Mouse (Mus musculus): ENCODE data around the gene Wfdc18. TPM values are rescaled to one million over a fixed set of nuclear protein-coding genes. Genes with fewer than 3 reads are reported as not detected.

Gene Wfdc18
- total RNA-seq (2012; rRNA removed), result not detected in 2 replicates
- not detected in 2 replicates for total RNA-seq (2014; rRNA removed)
- not detected in 2 replicates for polyA plus RNA-seq (2012; ENCODE audit: insufficient read length, low read depth)

DNA sequence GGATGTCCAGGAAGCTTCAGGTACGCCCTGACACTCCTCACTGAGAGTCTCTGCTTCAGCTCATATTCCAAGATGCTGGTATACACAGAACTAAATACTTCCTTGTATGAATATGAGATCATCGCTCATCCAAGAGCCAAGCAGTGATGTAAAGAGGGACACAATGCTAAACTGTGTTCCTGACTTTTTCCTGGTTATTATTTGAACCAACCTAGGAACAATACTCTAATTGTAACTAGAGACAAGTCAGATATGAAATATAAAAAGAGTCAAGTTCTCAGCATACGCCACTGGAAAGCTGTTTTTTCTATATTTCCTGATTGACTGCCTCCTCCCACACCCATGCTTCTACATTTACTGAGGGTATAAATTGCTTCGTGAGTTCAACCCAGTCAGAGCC, at the start of gene Wfdc18:
Gene Wfdc18, plus strand, starts transcription at position 301 of the 400 bp plus-strand sequence.
- no peak for TF ChIP-seq USF2 (conservative IDR thresholded peaks at IDR 0.05; ENCODE audit: low read depth, low read length)
- TF ChIP-seq SIN3A (IDR thresholded peaks at IDR 0.05; ENCODE audit: low read length), result no peak
- TF ChIP-seq TBP (conservative IDR thresholded peaks at IDR 0.05; ENCODE audit: low read depth, low read length), result no peak
- TF ChIP-seq ETS1 (conservative IDR thresholded peaks at IDR 0.05; ENCODE audit: low read depth, low read length), result no peak
- no peak for TF ChIP-seq MYC (IDR thresholded peaks at IDR 0.05; ENCODE audit: low read depth, low read length)
- no peak for TF ChIP-seq MAZ (IDR thresholded peaks at IDR 0.05; ENCODE audit: low read depth, low read length)
- TF ChIP-seq IRF4 (IDR thresholded peaks at IDR 0.05; ENCODE audit: low read depth, low read length), result no peak

DNA sequence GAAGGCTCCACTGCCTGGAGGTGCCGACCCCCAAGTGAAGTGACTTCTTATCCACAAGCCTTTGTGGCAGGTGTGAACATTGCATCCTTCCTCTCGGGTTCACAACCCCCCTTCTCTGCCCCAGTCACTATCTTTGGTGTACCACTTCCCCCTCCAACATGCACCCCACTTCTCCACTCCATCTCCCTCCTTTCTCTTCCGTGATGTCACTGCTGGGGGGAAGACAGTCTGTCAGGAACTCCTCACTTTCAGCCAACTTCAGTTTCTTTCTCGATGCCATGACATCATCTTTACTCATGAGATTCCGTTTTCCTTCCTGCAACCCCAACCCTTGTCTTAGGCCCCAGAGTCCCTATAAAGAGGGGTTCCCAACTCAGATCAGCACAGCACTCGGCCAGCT, 46.6 kb upstream of the Wfdc18 start, which contains the start of gene Ccl4:
Gene Ccl4, plus strand, starts transcription at position 381 of the 400 bp plus-strand sequence.
- Histone ChIP-seq H3K27ac (ENCODE audit: insufficient read depth, low read depth) (no peak within 1 kb of the TSS), H3K4me3 (replicated peaks in 1 of 3; ENCODE audit: low read depth in 2 of 3, low read length in 2 of 3, poor library complexity in 1 of 3) (no peak within 1 kb of the TSS)
- dilution Hi-C loops (cut with MboI; ENCODE audit: extremely low pct_ligation_motif_present, extremely low pct_unique_long_range_greater_than_20kb, low sequenced_read_pairs), result no loop called here

More for the DNA sequence above, at the start of gene Wfdc18:
- H3K9me3 ChIP-seq (replicated peaks; ENCODE audit: low read length), result no peaks in the 10 kb centered on the region
- peaks cover 0 to 12% of the 10 kb centered on the region in 2 experiments; a peak in 2 of 4 replicates for H3K4me1 ChIP-seq (ENCODE audit: control insufficient read depth in 1 of 2, insufficient read depth in 2 of 2)
- H3K9ac ChIP-seq (ENCODE audit: insufficient read depth, low read depth), result no peak within 1 kb of the TSS
- no peak for DNase-seq (ENCODE audit: extremely low read depth)
- H3K27ac ChIP-seq (ENCODE audit: insufficient read depth, low read depth), result no peak within 1 kb of the TSS
- no peaks in the 10 kb centered on the region for H3K36me3 ChIP-seq (replicated peaks in 1 of 2; ENCODE audit: control insufficient read depth in 1 of 2, insufficient read depth in 1 of 2, low read length in 1 of 2)
- in situ Hi-C loops (cut with MboI; ENCODE audit: low pct_ligation_motif_present, low pct_unique_long_range_greater_than_20kb, low sequenced_read_pairs) (no loop called here), dilution Hi-C loops (cut with MboI; ENCODE audit: extremely low pct_ligation_motif_present, extremely low pct_unique_long_range_greater_than_20kb, low sequenced_read_pairs) (no loop called here)
- no peaks in the 10 kb centered on the region for H3K79me2 ChIP-seq (replicated peaks; ENCODE audit: control insufficient read depth, extremely low read depth, insufficient read depth, poor library complexity, severe bottlenecking)
- H3K4me3 ChIP-seq (replicated peaks in 1 of 3; ENCODE audit: low read depth in 2 of 3, low read length in 2 of 3, poor library complexity in 1 of 3), result no peak within 1 kb of the TSS
- no peaks in the 10 kb centered on the region for H3K27me3 ChIP-seq (replicated peaks)
- no peak within 1 kb of the TSS for H3K4me2 ChIP-seq (ENCODE audit: insufficient read depth, low read depth, poor library complexity, severe bottlenecking)

More for the DNA sequence above, 46.6 kb upstream of the Wfdc18 start, which contains the start of gene Ccl4:
- H3K9ac ChIP-seq (ENCODE audit: insufficient read depth, low read depth), result no peak within 1 kb of the TSS
- peaks cover 3 to 14% of the 10 kb centered on the region in 2 experiments; a peak in 2 of 4 replicates for H3K4me1 ChIP-seq (ENCODE audit: control insufficient read depth in 1 of 2, insufficient read depth in 2 of 2)
- H3K9me3 ChIP-seq (replicated peaks; ENCODE audit: low read length), result no peaks in the 10 kb centered on the region
- H3K27me3 ChIP-seq (replicated peaks), result peaks cover 10% of the 10 kb centered on the region
- H3K36me3 ChIP-seq (replicated peaks in 1 of 2; ENCODE audit: control insufficient read depth in 1 of 2, insufficient read depth in 1 of 2, low read length in 1 of 2), result no peaks in the 10 kb centered on the region
- DNase-seq (ENCODE audit: extremely low read depth), result no peak
- peak within 1 kb of the TSS; percentile 8 for H3K4me2 ChIP-seq (ENCODE audit: insufficient read depth, low read depth, poor library complexity, severe bottlenecking)
- in situ Hi-C loops (cut with MboI; ENCODE audit: low pct_ligation_motif_present, low pct_unique_long_range_greater_than_20kb, low sequenced_read_pairs), result no loop called here
- no peak for TF ChIP-seq POLR2AphosphoS2 (IDR thresholded peaks at IDR 0.05; ENCODE audit: low read depth, low read length)
- TF ChIP-seq MEF2A (IDR thresholded peaks at IDR 0.05; ENCODE audit: borderline replicate concordance, low read depth, low read length), result no peak
- TF ChIP-seq CHD2 (IDR thresholded peaks at IDR 0.05; ENCODE audit: low read length), result no peak
- no peak for TF ChIP-seq PAX5 (IDR thresholded peaks at IDR 0.05; ENCODE audit: low read length)
- TF ChIP-seq UBTF (IDR thresholded peaks at IDR 0.05; ENCODE audit: low read depth, low read length), result no peak
- TF ChIP-seq ZC3H11A (IDR thresholded peaks at IDR 0.05; ENCODE audit: low read depth, low read length), result no peak
- no peak for TF ChIP-seq USF2 (conservative IDR thresholded peaks at IDR 0.05; ENCODE audit: low read depth, low read length)
- no peak; the same call in 1 of the 2 replicates for TF ChIP-seq EP300 (IDR thresholded peaks at IDR 0.05; ENCODE audit: low read length)
- TF ChIP-seq CTCF (conservative IDR thresholded peaks at IDR 0.05 in 1 of 2, IDR thresholded peaks at IDR 0.05 in 1 of 2; ENCODE audit: low read depth in 2 of 2, low read length in 2 of 2), result no peak
- TF ChIP-seq MYC (IDR thresholded peaks at IDR 0.05; ENCODE audit: low read depth, low read length), result no peak
- no peak for TF ChIP-seq ZNF384 (IDR thresholded peaks at IDR 0.05; ENCODE audit: low read depth, low read length)
- no peak for TF ChIP-seq E2F4 (IDR thresholded peaks at IDR 0.05; ENCODE audit: insufficient replicate concordance, low read depth, low read length)
- no peak for TF ChIP-seq USF1 (IDR thresholded peaks at IDR 0.05; ENCODE audit: low read depth, low read length)
- no peak for TF ChIP-seq HCFC1 (IDR thresholded peaks at IDR 0.05; ENCODE audit: low read depth, low read length)
- no peak for TF ChIP-seq BHLHE40 (IDR thresholded peaks at IDR 0.05; ENCODE audit: low read depth, low read length)
- TF ChIP-seq ZMIZ1 (IDR thresholded peaks at IDR 0.05; ENCODE audit: low read depth, low read length), result no peak
- H3K79me2 ChIP-seq (replicated peaks; ENCODE audit: control insufficient read depth, extremely low read depth, insufficient read depth, poor library complexity, severe bottlenecking), result no peaks in the 10 kb centered on the region

Data from CH12.LX (cell line).